Mouse (Mus musculus): ENCODE results near the gene Ctsq.

DNA sequence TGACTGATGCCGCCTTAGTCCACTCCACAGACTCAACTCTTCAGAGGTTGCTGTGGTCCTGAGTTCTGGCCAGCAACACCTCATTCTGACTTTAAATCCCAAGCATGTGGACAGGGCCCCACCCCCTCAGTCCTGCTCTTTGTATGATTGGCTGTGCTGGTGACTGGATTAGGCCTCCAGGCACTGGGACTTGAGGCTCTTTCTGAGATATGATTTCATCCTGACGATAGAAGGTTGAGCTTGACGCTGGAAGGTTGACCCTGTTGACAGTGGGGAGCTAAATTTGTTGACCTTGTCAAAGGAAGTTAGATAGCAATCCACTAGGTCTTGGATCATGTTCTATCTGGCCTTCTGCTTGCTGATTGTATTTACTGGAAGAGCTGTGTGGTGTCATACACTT is 34.6 kb downstream of the Ctsq start, which contains the start of gene Ctsj:
- TF ChIP-seq CTCF (conservative IDR thresholded peaks at IDR 0.05; ENCODE audit: insufficient read depth, insufficient read length, low read depth, low read length): no peak
- TF ChIP-seq POLR2A (IDR thresholded peaks at IDR 0.05; ENCODE audit: low read depth, low read length): no peak

Measured in kidney, adult 2 months (tissue).